Mouse (Mus musculus): ENCODE measurements around the gene Gm20547.
A peak's percentile ranks its signal among the peaks of the same experiment; 100 is the strongest.

DNA sequence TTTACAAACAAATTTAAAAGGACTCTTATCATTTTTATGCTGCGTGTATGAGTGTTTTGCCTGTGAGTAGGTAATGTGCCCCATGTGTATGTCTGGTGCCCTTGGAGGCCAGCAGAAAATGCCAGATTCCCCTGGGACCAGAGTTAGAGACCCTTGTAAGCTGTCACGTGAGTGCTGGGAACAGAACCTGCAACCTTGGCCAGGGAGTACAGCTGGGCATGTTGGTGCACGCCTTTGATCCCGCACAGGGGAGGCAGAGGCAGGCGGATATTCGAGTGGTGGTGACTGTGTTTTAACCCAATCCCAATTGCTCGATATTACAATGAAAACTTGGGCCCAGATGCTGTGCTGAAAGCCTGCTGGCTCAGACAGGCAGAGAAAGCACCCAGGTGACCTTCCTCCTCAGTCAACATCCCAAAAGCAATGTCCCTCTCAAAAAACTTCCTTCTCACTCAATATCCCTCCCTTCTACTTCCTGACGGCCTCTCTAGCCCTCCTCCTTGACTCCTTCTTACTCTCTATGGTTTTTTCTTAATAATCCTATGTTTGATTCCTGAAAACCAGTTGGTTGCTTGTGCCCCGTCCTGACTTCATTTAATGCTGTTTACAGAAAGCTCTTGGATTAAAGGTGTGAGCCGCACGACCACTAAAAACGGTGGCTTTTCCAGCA lies 8.4 kb upstream of the Gm20547 start:
- no peak for TF ChIP-seq CHD2 (IDR thresholded peaks at IDR 0.05; ENCODE audit: low read depth, low read length)
- TF ChIP-seq HCFC1 (IDR thresholded peaks at IDR 0.05; ENCODE audit: borderline replicate concordance, insufficient read depth, low read length), result 0 out of 2 replicates have a peak, but pooled peaks have one; percentile 39
- TF ChIP-seq ZNF384 (IDR thresholded peaks at IDR 0.05; ENCODE audit: low read depth, low read length), result no peak
